Mouse (Mus musculus) small intestine, adult 2 months (tissue): ENCODE data around the gene Ablim1.

Source experiments
- CTCF ChIP-seq: fragments of 200-500 bp; IDR thresholded peaks from 2 replicates; pipeline ENCODE4 v1.5.1; 2012; ENCODE audit warnings: low read depth, mild to moderate bottlenecking, control low read depth, inconsistent platforms, low read length, moderate library complexity, mixed read lengths; ENCODE audit not compliant: insufficient replicate concordance, insufficient read length; ENCODE audit errors: extremely low read depth
- POLR2A ChIP-seq: fragments of 200-500 bp; IDR thresholded peaks from 2 replicates; pipeline ENCODE4 v1.6.1; 2012; ENCODE audit warnings: low read depth, mild to moderate bottlenecking, control low read depth, inconsistent platforms, low read length, moderate library complexity

DNA sequence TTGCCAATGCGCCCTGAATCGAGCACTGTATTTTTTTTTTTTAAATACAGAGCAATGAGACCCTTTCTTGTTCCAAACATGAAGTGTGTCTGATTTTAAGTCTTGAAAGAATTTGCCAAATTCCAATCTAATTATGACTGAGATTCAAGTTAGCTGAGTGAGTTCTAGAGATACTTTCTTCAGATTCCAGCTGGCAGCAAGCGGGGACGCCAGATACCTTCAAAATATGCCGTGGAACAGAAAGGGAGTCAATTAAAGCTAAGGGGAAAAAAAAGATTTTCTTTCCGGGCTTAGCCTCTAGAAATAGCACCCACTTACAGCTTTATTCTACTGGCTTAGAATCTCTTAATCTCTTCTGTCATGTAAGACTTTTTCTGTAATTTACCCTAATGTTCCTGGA lies 77.2 kb downstream of the Ablim1 start:
- TF ChIP-seq POLR2A (no peak), CTCF (no peak)
